Comparison of ENCODE assay signal across 15 mouse cellular contexts in genomic region chr12:112688458-112688857, GRCm38 (mm10). TPM values are rescaled to one million over a fixed set of nuclear protein-coding genes. Genes with fewer than 3 reads are reported as not detected.
DNase-seq lines count a peak whose midpoint lies in the region; ATAC-seq and TF ChIP-seq lines count a peak whose summit lies in the region.
"Had no signal": no experiment of that assay in that cellular context is flagged by ENCODE, and none has a peak within 500 bp of the region (broad histone marks: within the 10 kb centered on the region; RNA-seq: fewer than 3 reads in every experiment).

No protein-coding gene starts in this region.

- H3K9me3 ChIP-seq in liver, embryonic 12.5 days (replicated peaks), result no peaks in the 10 kb centered on the region
- H3K9me3 ChIP-seq in stomach, embryonic 16.5 days (replicated peaks; ENCODE audit: control insufficient read depth, low read length), result no peaks in the 10 kb centered on the region
- H3K9me3 ChIP-seq: midbrain, embryonic 10.5 days; neural tube, embryonic 13.5 days had no signal

- 17% methylated on average over 15 of the region's 15 CpGs for WGBS in liver, embryonic 12.5 days (ENCODE audit: insufficient replicate concordance)
- WGBS in macrophage (ENCODE audit: missing documents), result 5% methylated on average over 15 of the region's 15 CpGs
- WGBS in stomach, embryonic 16.5 days, result 45% methylated on average over 15 of the region's 15 CpGs

- peaks cover 45% of the 10 kb centered on the region for H3K27me3 ChIP-seq in liver, embryonic 12.5 days (replicated peaks)
- no peaks in the 10 kb centered on the region for H3K27me3 ChIP-seq in stomach, embryonic 16.5 days (ENCODE audit: control insufficient read depth, insufficient read depth, low read length)
- H3K27me3 ChIP-seq: neural tube, embryonic 13.5 days had no signal

- H3K27ac ChIP-seq in liver, embryonic 12.5 days, result no peak overlapping the region
- peak overlapping the region; percentile 49 for H3K27ac ChIP-seq in bone marrow macrophage, adult 2 months (ENCODE audit: insufficient read depth, low read depth, low read length)
- peak overlapping the region; percentile 38 for H3K27ac ChIP-seq in macrophage
- no peak overlapping the region for H3K27ac ChIP-seq in stomach, embryonic 16.5 days (ENCODE audit: low read length)
- H3K27ac ChIP-seq: left cerebral cortex, adult 2 months; liver, embryonic 14.5 days; midbrain, embryonic 10.5 days; neural tube, embryonic 13.5 days had no signal

- DNase-seq in liver, result no peak
- DNase-seq in frontal cortex, postnatal 14 days (ENCODE audit: low spot score in 2 of 2), result no peak
- DNase-seq in kidney, adult 11 months, result no peak
- DNase-seq: embryo, embryonic 11 days; kidney, postnatal 36 days; right cerebral cortex, postnatal 14 days; thymus, adult 18-20 months had no signal

- H3K4me3 ChIP-seq in liver, embryonic 12.5 days, result no peak overlapping the region
- peak overlapping the region; percentile 56 for H3K4me3 ChIP-seq in bone marrow macrophage, adult 2 months (ENCODE audit: insufficient read depth, low read length)
- peak overlapping the region; percentile 10; the same call in 1 of the 2 replicates for H3K4me3 ChIP-seq in macrophage (ENCODE audit: inconsistent target)
- H3K4me3 ChIP-seq in stomach, embryonic 16.5 days (replicated peaks; ENCODE audit: low read length), result no peak overlapping the region
- H3K4me3 ChIP-seq: left cerebral cortex, adult 2 months; midbrain, embryonic 10.5 days; neural tube, embryonic 13.5 days had no signal

- no peaks in the 10 kb centered on the region for H3K36me3 ChIP-seq in liver, embryonic 12.5 days
- no peaks in the 10 kb centered on the region for H3K36me3 ChIP-seq in macrophage (ENCODE audit: inconsistent target)
- no peaks in the 10 kb centered on the region for H3K36me3 ChIP-seq in stomach, embryonic 16.5 days (ENCODE audit: control insufficient read depth, insufficient read depth, low read length)
- H3K36me3 ChIP-seq: neural tube, embryonic 13.5 days had no signal

- peaks cover 18% of the 10 kb centered on the region for H3K4me1 ChIP-seq in liver, embryonic 12.5 days
- peaks cover 30% of the 10 kb centered on the region for H3K4me1 ChIP-seq in bone marrow macrophage, adult 2 months (ENCODE audit: control insufficient read depth, insufficient read depth, low read length)
- H3K4me1 ChIP-seq in stomach, embryonic 16.5 days (ENCODE audit: control insufficient read depth, insufficient read depth, low read length), result peaks cover 6% of the 10 kb centered on the region

- TF ChIP-seq CTCF in bone marrow macrophage, adult 2 months (IDR thresholded peaks at IDR 0.05; ENCODE audit: low read depth, low read length), result no peak

- ATAC-seq in liver, embryonic 12.5 days, result no peak
- ATAC-seq in stomach, embryonic 16.5 days (ENCODE audit: insufficient read depth, low FRiP score), result no peak

- H3K4me2 ChIP-seq in liver, embryonic 12.5 days, result peak overlapping the region; percentile 19; the same call in 1 of the 2 replicates
- 0 out of 2 replicates have a peak overlapping the region, but pooled peaks have one; percentile 4 for H3K4me2 ChIP-seq in stomach, embryonic 16.5 days (ENCODE audit: low read depth, low read length)
- H3K4me2 ChIP-seq: neural tube, embryonic 13.5 days had no signal

- no peak for TF ChIP-seq POLR2A in bone marrow macrophage, adult 2 months (IDR thresholded peaks at IDR 0.05; ENCODE audit: borderline replicate concordance, low read depth, low read length)

- H3K9ac ChIP-seq in liver, embryonic 12.5 days, result no peak overlapping the region
- H3K9ac ChIP-seq in stomach, embryonic 16.5 days (ENCODE audit: low read length), result no peak overlapping the region; the same call in 1 of the 2 replicates
- H3K9ac ChIP-seq: liver, embryonic 14.5 days; neural tube, embryonic 13.5 days had no signal

- H3K79me2 ChIP-seq in macrophage (ENCODE audit: inconsistent target), result peaks cover 11% of the 10 kb centered on the region; the same call in 1 of the 2 replicates

RNA-seq across cellular contexts. Expression of gene Zbtb42, which starts 9.8 kb away (rescaled TPM):
- 1.0 and 1.2 TPM in 2 replicates for polyA plus RNA-seq in liver, embryonic 12.5 days (2016; fragmentation: Nextera tagmentation; extraction: Ambion mirVana)
- 9.2 and 10.1 TPM in 2 replicates for polyA plus RNA-seq in bone marrow macrophage, adult 2 months (2012; ENCODE audit: insufficient read depth, insufficient read length, missing spikeins)
- 1 to 10 TPM in 19 of 26 experiments, under 1 TPM in 6, not detected in 1; 0.33 to 9.8 (median 1.9) TPM for total RNA-seq in macrophage (2018; cell fraction: chromatin; rRNA removed)
- 10 to 100 TPM in 1 of 26 experiments, 1 to 10 TPM in 25; 1.1 to 13.8 (median 3.6) TPM for total RNA-seq in macrophage (2018; cell fraction: cytosol; rRNA removed)
- 10 to 100 TPM in 2 of 26 experiments, 1 to 10 TPM in 24; 1.0 to 13.1 (median 3.1) TPM for total RNA-seq in macrophage (2018; cell fraction: nucleus; rRNA removed)
- 3.2 to 4.7 TPM (median 3.5 TPM) in 3 replicates for polyA plus RNA-seq in macrophage (2018)
- polyA plus RNA-seq in stomach, embryonic 16.5 days (2015; fragmentation: Nextera tagmentation; extraction: Ambion mirVana), result 9.7 and 12.2 TPM in 2 replicates

RNA-seq across cellular contexts. Expression of gene Akt1, which starts 13.8 kb away (rescaled TPM):
- polyA plus RNA-seq in liver, embryonic 12.5 days (2016; fragmentation: Nextera tagmentation; extraction: Ambion mirVana), result 76.6 and 81.8 TPM in 2 replicates
- polyA plus RNA-seq in bone marrow macrophage, adult 2 months (2012; ENCODE audit: insufficient read depth, insufficient read length, missing spikeins), result 169 and 176 TPM in 2 replicates
- total RNA-seq in macrophage (2018; cell fraction: chromatin; rRNA removed), result 100 to 1,000 TPM in 20 of 26 experiments, 10 to 100 TPM in 6; 46.0 to 331 (median 122) TPM
- total RNA-seq in macrophage (2018; cell fraction: cytosol; rRNA removed), result 100 to 1,000 TPM in 25 of 26 experiments, 10 to 100 TPM in 1; 98.0 to 240 (median 160) TPM
- 100 to 1,000 TPM in 16 of 26 experiments, 10 to 100 TPM in 10; 69.7 to 196 (median 103) TPM for total RNA-seq in macrophage (2018; cell fraction: nucleus; rRNA removed)
- polyA plus RNA-seq in macrophage (2018), result 174 to 203 TPM (median 184 TPM) in 3 replicates
- 50.7 and 52.8 TPM in 2 replicates for polyA plus RNA-seq in stomach, embryonic 16.5 days (2015; fragmentation: Nextera tagmentation; extraction: Ambion mirVana)

RNA-seq across cellular contexts. Expression of gene Cep170b, which starts 31.8 kb away (rescaled TPM):
- 5.0 and 5.2 TPM in 2 replicates for polyA plus RNA-seq in liver, embryonic 12.5 days (2016; fragmentation: Nextera tagmentation; extraction: Ambion mirVana)
- polyA plus RNA-seq in bone marrow macrophage, adult 2 months (2012; ENCODE audit: insufficient read depth, insufficient read length, missing spikeins), result 8.5 and 17.7 TPM in 2 replicates
- total RNA-seq in macrophage (2018; cell fraction: chromatin; rRNA removed), result 10 to 100 TPM in 11 of 26 experiments, 1 to 10 TPM in 15; 1.3 to 34.8 (median 7.2) TPM
- total RNA-seq in macrophage (2018; cell fraction: cytosol; rRNA removed), result 10 to 100 TPM in 1 of 26 experiments, 1 to 10 TPM in 25; 2.0 to 10.2 (median 6.0) TPM
- total RNA-seq in macrophage (2018; cell fraction: nucleus; rRNA removed), result 10 to 100 TPM in 6 of 26 experiments, 1 to 10 TPM in 20; 2.8 to 17.8 (median 7.1) TPM
- 3.1 to 9.1 TPM (median 4.7 TPM) in 3 replicates for polyA plus RNA-seq in macrophage (2018)
- 19.8 and 21.9 TPM in 2 replicates for polyA plus RNA-seq in stomach, embryonic 16.5 days (2015; fragmentation: Nextera tagmentation; extraction: Ambion mirVana)

RNA-seq across cellular contexts. Expression of gene Siva1, which starts 44.0 kb away (rescaled TPM):
- polyA plus RNA-seq in liver, embryonic 12.5 days (2016; fragmentation: Nextera tagmentation; extraction: Ambion mirVana), result 126 and 137 TPM in 2 replicates
- 34.9 and 52.4 TPM in 2 replicates for polyA plus RNA-seq in bone marrow macrophage, adult 2 months (2012; ENCODE audit: insufficient read depth, insufficient read length, missing spikeins)
- 10 to 100 TPM in 9 of 26 experiments, 1 to 10 TPM in 16, not detected in 1; 1.1 to 26.5 (median 6.5) TPM for total RNA-seq in macrophage (2018; cell fraction: chromatin; rRNA removed)
- 10 to 100 TPM; 12.1 to 26.8 (median 20.1) TPM for total RNA-seq in macrophage (2018; cell fraction: cytosol; rRNA removed)
- 10 to 100 TPM in 11 of 26 experiments, 1 to 10 TPM in 15; 2.3 to 45.8 (median 8.3) TPM for total RNA-seq in macrophage (2018; cell fraction: nucleus; rRNA removed)
- polyA plus RNA-seq in macrophage (2018), result 5.6 to 43.8 TPM (median 19.5 TPM) in 3 replicates
- polyA plus RNA-seq in stomach, embryonic 16.5 days (2015; fragmentation: Nextera tagmentation; extraction: Ambion mirVana), result 152 and 171 TPM in 2 replicates

Comparison
In these comparisons a context has a peak if more than half of its experiments do, and no peak if none do; other contexts are left out.
1. H3K27ac ChIP-seq: peak in bone marrow macrophage, adult 2 months (single experiment) and macrophage (single experiment); none in liver, embryonic 12.5 days (single experiment) and stomach, embryonic 16.5 days (single experiment).
2. H3K4me3 ChIP-seq: peak in bone marrow macrophage, adult 2 months (single experiment) and macrophage (single experiment); none in liver, embryonic 12.5 days (single experiment) and stomach, embryonic 16.5 days (single experiment).